Mouse (Mus musculus) layer of hippocampus, adult 9-11 months (tissue): Measurements from ENCODE around the gene Ubqln5.

Source experiments
- DNase-seq: peaks from one replicate; pipeline ENCODE4 v3.0.0; 2022

Gene Ubqln5

GRCm38 (mm10) chr7:104129726-104130125 lies at the start of gene Ubqln5:
Ubqln5 (minus strand) TSS chr7:104129826.
- DNase-seq, result no peak

DNA sequence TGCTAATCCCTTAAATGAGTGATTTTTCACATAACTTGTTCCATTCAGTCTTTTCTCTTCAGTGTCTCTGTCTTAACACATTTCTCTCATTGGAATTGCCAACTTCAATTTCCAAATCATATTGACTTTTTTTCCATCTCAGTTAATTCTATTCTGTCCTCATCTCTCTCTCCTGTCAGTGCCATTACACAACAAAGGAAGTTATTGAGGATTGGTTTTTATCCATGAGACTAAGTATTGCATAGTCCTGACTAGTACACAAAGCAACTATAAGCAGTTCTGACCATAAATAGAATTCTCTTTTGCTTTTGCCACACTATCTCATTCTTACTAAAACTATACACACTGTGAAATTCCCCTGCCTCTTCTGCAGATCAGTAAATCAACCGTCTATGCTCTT lies 49.4 kb upstream of the Ubqln5 start:
- no peak for DNase-seq

GRCm38 (mm10) chr7:104178422-104179054 lies 48.9 kb upstream of the Ubqln5 start:
- no peak for DNase-seq

DNA sequence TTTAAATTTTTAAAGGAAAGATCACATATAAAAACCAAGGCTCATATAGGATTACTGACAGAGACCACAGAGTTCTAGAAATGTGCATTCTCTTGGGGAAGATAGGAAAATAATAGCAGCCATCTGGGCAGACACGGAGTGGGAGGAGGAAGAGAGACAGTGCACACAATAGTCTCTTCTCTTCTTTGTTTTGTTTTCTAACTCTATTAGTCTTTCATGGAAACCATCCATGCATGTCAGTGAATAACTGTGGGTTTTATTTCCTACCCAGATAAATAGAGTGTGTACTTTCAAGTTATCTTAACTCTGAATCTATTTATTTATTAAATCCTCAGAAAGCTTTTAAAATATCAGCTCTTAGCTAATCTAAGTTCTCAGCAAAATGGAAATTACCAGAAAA lies 45.5 kb upstream of the Ubqln5 start:
- DNase-seq, result no peak

DNA sequence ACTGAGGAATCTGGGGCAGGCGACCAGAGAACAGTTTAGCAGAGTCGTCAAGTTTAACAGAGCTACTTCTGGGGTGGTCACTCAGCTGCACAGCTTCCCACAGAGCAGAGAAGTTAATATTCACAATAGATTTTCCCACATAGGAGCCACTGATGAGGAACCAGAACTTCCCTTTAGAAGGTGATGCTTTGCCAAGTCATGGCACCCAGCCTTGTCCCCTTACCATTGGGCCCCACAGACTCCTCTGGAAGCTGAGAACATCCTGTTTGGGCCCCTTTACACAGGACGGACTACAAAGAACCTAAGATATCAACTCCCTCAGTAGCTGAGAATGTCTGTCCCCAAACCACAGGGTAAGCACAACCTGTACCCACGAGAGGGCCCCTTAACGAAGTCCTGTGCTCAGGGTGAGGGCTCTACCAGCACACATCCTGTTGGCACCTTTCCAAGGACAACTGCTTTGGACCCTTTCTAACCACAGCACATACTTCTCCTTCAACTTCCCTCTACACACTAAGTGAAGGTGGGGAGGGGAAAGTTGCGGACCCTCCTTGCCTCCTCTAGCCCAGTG lies 40.1 kb upstream of the Ubqln5 start:
- no peak for DNase-seq

DNA sequence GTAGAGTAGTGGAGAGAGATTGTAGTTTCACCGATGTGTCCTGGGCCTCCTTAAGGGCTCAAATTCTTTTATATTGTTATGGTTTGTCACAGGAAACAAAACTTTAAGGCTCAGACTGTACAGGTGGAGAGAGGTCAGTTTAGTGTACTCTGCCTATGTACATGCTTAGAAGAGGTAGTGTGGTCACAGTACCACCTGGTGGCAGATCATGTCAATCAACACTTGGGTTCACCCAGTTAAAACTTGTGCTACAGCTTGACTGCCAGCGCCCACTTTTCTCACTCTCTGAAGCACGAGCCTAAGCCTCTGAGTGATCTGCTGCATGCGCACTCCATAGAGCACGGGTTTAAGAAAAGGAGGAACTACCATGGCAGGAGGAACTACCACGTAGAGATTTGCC lies 37.5 kb upstream of the Ubqln5 start:
- DNase-seq, result no peak

- DNase-seq, result no peak
Observed at GRCm38 (mm10) chr7:104150456-104150855, 20.8 kb upstream of the Ubqln5 start, which contains the start of gene Ubqlnl. Ubqlnl (minus strand) TSS chr7:104150556.

DNA sequence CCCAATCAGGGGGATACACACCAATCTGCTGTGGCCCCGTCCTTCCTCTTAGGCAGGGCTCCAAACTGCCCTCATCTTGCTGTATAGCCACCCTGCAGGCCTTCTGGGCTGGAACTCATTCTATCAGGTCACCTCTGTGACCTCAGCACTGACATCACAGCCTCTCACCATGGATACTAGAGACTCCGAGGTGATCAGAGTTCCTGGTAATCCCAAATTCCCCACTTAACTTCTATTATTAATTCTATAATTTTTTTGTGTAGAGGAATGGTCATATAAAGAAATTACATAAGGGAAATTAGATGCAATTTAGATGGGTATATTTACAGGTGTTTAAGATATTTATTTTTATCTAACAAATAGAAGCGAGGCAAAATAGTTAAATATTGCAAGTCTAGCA lies 13.6 kb upstream of the Ubqln5 start, which contains the start of gene Ubqln3:
TSS of gene Ubqln3 (minus strand) at position 101 of the 400 bp plus-strand sequence.
- no peak for DNase-seq

DNA sequence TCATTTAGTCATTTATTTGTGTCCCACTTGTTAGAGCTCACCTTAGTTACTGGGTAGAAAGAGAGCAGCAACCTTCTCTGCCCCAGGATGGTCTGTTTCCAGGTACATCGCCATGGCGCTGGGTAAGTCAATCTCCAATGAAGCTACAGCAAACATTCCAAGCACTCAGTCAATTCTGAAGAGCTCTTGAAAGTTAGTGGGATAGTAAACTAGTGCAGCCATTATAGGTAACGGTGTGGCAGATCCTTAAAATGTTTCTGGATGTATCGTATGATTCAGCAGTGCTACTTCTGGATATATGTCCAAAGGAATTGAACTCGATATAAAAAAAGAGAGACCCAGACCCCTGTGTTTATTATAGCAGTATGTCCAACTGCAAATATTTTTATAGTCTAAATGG lies 7.7 kb upstream of the Ubqln5 start, which contains the start of gene Olfr643:
TSS of gene Olfr643 (minus strand) at position 101 of the 400 bp plus-strand sequence.
- DNase-seq, result no peak

GRCm38 (mm10) chr7:104104757-104104972 lies 25.0 kb downstream of the Ubqln5 start, which contains the start of gene Olfr646:
Olfr646 (plus strand) TSS chr7:104104873.
- no peak for DNase-seq

DNA sequence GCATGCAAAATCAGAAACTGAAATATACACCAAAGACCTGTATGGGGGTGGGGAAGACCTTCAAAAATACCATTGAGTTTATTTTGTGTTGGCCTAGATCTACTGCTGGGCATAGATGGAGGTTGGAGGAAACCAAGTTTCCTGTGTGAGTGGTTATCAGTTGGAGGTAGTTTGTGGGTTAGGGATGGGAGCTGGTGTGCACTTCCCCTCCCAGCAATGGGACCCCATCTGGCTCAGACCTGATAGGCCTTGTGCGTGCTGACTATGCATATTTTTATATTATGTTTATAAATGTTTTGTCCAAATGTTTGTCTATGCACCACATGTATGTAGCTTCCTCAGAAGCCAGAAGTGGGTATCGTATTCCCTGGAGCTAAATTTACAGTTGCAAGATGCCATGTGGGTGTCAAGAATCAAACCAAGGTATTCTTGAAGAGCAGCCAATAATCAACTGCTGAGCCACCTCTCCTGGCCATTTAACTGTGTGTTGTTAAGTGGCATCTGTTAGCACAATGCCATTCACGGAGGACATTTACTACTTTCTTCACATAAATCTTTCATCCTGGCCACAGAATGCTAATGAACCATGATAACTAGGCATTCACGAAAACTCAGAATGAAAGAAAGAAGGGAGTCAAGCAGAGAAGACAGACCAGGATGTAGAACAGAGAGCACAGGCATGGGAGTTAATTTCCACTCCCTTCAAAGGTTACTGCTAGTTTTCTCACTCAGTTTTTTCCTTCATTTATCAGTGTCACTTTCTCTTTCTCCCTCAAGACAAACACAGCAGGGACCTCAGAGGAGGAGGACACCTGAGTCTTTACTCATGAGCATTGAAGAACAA lies 25.5 kb downstream of the Ubqln5 start:
- no peak for DNase-seq

DNA sequence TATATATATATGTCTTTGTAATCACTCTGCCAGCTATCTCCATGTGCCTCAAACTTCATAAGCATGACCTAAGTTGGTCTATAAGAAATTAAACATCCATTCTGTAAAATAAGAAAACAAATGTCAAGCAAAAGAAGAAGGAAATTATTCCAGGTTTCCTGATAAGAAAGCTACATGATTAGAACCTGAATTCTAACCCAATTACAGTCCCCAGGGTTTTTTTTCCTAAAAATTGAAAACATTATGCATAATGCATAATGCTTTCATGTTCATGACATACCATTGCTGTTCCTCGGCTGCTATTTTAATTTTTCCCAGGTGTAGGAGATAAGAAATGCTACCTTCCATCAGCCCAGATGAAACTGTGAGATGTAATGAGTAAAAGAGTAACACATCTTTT lies 44.3 kb downstream of the Ubqln5 start, which contains the start of gene Olfr645:
TSS of gene Olfr645 (minus strand) at position 101 of the 400 bp plus-strand sequence.
- DNase-seq, result no peak
